Mouse (Mus musculus) cortical plate, adult 2 months (tissue): ENCODE measurements around the gene Drd3. TPM values are rescaled to one million over a fixed set of nuclear protein-coding genes. Genes with fewer than 3 reads are reported as not detected.

Experiments used
- H3K27ac ChIP-seq: fragments of 200-500 bp; 2 replicates; pipeline ENCODE4 v1.5.1; 2012; ENCODE audit warnings: low read length, control low read depth, inconsistent platforms; ENCODE audit not compliant: insufficient read depth
- H3K4me1 ChIP-seq: fragments of 200-500 bp; 2 replicates; pipeline ENCODE4 v1.6.1; 2011; ENCODE audit warnings: low read length; ENCODE audit not compliant: control insufficient read depth, insufficient read depth
- H3K4me3 ChIP-seq: fragments of 200-500 bp; 2 replicates; pipeline ENCODE4 v1.5.1; 2011; ENCODE audit warnings: mild to moderate bottlenecking, low read length, control low read depth; ENCODE audit not compliant: insufficient read depth
- CTCF ChIP-seq: fragments of 200-500 bp; IDR thresholded peaks from 2 replicates; pipeline ENCODE4 v1.5.1; 2011; ENCODE audit warnings: mild to moderate bottlenecking, control low read depth, low read length; ENCODE audit not compliant: insufficient read depth; ENCODE audit errors: extremely low read depth
- POLR2A ChIP-seq: fragments of 200-500 bp; IDR thresholded peaks from 2 replicates; pipeline ENCODE4 v1.6.1; 2011; ENCODE audit warnings: mild to moderate bottlenecking, low read length, control low read depth; ENCODE audit not compliant: insufficient read depth; ENCODE audit errors: extremely low read depth
- polyA plus RNA-seq: library from polyadenylated mRNA; depleted of rRNA; stranded (reverse); fragments of >200 nt; gene quantifications from 2 replicates; pipeline ENCODE4 v1.2.3, GENCODE M21; 2012

Drd3 gene
- polyA plus RNA-seq, 1 experiment = 0.25 TPM

GRCm38 (mm10) chr16:43730281-43730680 is 23.5 kb upstream of the Drd3 start:
- no peak overlapping the region for H3K4me3 ChIP-seq
- TF ChIP-seq CTCF (no peak), POLR2A (no peak)
- H3K27ac ChIP-seq = no peak overlapping the region
- H3K4me1 ChIP-seq = no peaks in the 10 kb centered on the region

DNA sequence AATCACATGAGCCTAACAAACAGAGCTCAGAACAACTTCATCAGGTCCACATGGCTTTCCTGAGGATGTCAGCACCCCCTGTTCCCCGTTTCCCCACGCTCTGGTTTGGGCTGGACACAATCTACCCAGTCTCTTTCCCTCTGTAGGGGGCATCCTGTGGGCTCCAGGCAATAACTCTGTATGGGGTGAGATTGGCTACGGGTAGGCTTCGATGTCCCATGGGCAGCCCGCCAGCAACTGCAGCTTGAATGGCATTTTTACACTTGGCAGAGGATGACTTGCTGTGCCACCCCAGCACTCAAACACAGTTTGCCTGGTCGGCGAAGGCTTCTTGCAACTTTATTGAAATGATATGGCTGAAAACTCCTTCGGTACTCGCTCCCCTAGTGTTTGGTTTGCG is 21.3 kb upstream of the Drd3 start:
- Histone ChIP-seq H3K4me1 (no peaks in the 10 kb centered on the region), H3K27ac (no peak overlapping the region), H3K4me3 (no peak overlapping the region)
- TF ChIP-seq CTCF = no peak
- no peak for TF ChIP-seq POLR2A

DNA sequence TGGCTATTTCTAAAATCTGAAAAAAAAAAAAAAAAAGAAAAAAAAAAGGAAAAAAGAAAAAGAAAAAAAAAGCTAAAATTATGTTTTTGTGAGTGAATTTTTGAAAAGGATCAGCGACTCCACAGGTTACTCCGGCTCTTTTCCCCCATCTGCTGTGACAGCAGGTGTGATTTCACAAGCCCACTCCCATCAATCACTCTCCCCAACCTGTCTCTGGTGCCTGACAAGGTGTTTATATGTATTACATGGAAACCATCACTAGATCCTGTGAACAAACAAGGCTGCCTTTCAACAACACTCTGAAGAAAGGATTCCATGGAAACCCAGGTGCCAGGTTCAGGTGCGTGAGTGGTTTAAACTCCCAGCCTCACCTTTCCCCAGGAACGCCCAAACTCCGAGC is 20.9 kb upstream of the Drd3 start:
- no peak overlapping the region for H3K4me3 ChIP-seq
- TF ChIP-seq CTCF (no peak), POLR2A (no peak)
- no peaks in the 10 kb centered on the region for H3K4me1 ChIP-seq
- H3K27ac ChIP-seq = no peak overlapping the region

GRCm38 (mm10) chr16:43737933-43738332 is 15.9 kb upstream of the Drd3 start:
- TF ChIP-seq POLR2A (no peak), CTCF (no peak)
- H3K4me1 ChIP-seq = no peaks in the 10 kb centered on the region
- H3K27ac ChIP-seq = no peak overlapping the region
- H3K4me3 ChIP-seq = no peak overlapping the region

- Histone ChIP-seq H3K4me3 (no peak overlapping the region), H3K27ac (no peak overlapping the region), H3K4me1 (no peaks in the 10 kb centered on the region)
- no peak for TF ChIP-seq POLR2A
- no peak for TF ChIP-seq CTCF
These were observed 12.9 kb upstream of the Drd3 start for GRCm38 (mm10) chr16:43740936-43741335.

- H3K27ac ChIP-seq = no peak overlapping the region
- H3K4me1 ChIP-seq = no peaks in the 10 kb centered on the region
- TF ChIP-seq CTCF (no peak), POLR2A (no peak)
- H3K4me3 ChIP-seq = no peak overlapping the region
These were observed 5.4 kb upstream of the Drd3 start for GRCm38 (mm10) chr16:43748424-43748823.

DNA sequence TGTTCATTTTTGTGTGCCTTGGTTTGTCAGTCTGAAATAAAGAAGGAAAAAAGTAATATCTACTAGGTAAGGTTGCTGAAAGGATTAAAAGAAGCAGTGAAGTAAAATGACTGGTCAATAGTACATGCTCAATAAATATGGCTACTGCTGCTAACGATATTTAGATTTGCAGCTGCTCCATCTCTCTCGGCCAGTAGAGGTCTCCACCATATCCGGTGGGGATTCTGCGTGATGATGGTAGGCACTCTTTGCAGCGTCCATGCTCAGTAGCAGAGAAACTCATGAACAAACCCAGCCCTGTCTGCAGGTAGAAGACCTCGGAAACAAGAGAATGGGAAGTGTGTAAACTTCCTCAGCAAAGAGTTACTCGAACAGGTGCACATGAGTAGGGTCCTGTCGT is 926 bp upstream of the Drd3 start:
- no peaks in the 10 kb centered on the region for H3K4me1 ChIP-seq
- TF ChIP-seq POLR2A (no peak), CTCF (peak; percentile 11; the same call in 1 of the 2 replicates)
- no peak overlapping the region for H3K4me3 ChIP-seq
- no peak overlapping the region for H3K27ac ChIP-seq

- H3K27ac ChIP-seq = no peak overlapping the region
- H3K4me1 ChIP-seq = no peaks in the 10 kb centered on the region
- TF ChIP-seq POLR2A = no peak
- TF ChIP-seq CTCF = no peak
- H3K4me3 ChIP-seq = no peak overlapping the region
These were observed 18.5 kb downstream of the Drd3 start for GRCm38 (mm10) chr16:43772358-43772757.

- Histone ChIP-seq H3K4me3 (no peak overlapping the region), H3K27ac (no peak overlapping the region), H3K4me1 (no peaks in the 10 kb centered on the region)
- TF ChIP-seq CTCF (no peak), POLR2A (no peak)
These were observed 18.9 kb downstream of the Drd3 start for GRCm38 (mm10) chr16:43772766-43773165.

GRCm38 (mm10) chr16:43773506-43773905 is 19.7 kb downstream of the Drd3 start:
- Histone ChIP-seq H3K4me1 (no peaks in the 10 kb centered on the region), H3K27ac (no peak overlapping the region), H3K4me3 (no peak overlapping the region)
- TF ChIP-seq CTCF = no peak
- TF ChIP-seq POLR2A = no peak
